8 mouse cellular contexts compared by ENCODE assay signal in genomic region chr13:93771031-93771587, GRCm38 (mm10). TPM values are rescaled to one million over a fixed set of nuclear protein-coding genes. Genes with fewer than 3 reads are reported as not detected.
DNase-seq lines count a peak whose midpoint lies in the region; ATAC-seq and TF ChIP-seq lines count a peak whose summit lies in the region.

No protein-coding gene starts in this region.

- no peaks in the 10 kb centered on the region for H3K27me3 ChIP-seq in MEL (ENCODE audit: control insufficient read depth in 1 of 2, insufficient read depth in 2 of 2, low read length in 2 of 2)
- H3K27me3 ChIP-seq in forebrain, embryonic 10.5 days (ENCODE audit: poor library complexity, severe bottlenecking): peaks cover 39% of the 10 kb centered on the region
- H3K27me3 ChIP-seq in limb, embryonic 10.5 days (ENCODE audit: low read depth, poor library complexity, severe bottlenecking): 0 out of 2 replicates have a peak, but pooled peaks cover 10% of the 10 kb centered on the region
- 0 out of 2 replicates have a peak, but pooled peaks cover 4% of the 10 kb centered on the region for H3K27me3 ChIP-seq in neural tube, embryonic 13.5 days

- WGBS in forebrain, embryonic 10.5 days: 45% methylated on average over 9 of the region's 9 CpGs
- WGBS in limb, embryonic 10.5 days: 44% methylated on average over 9 of the region's 9 CpGs
- WGBS in neural tube, embryonic 13.5 days: 28% methylated on average over 9 of the region's 9 CpGs

- no peak overlapping the region; the same call in 1 of the 2 replicates for H3K9ac ChIP-seq in MEL (ENCODE audit: control insufficient read depth, low read depth, low read length, poor library complexity, severe bottlenecking)
- peak overlapping the region; percentile 79 for H3K9ac ChIP-seq in neural tube, embryonic 13.5 days

- no peaks in the 10 kb centered on the region for H3K4me1 ChIP-seq in MEL (ENCODE audit: control insufficient read depth in 1 of 2, insufficient read depth in 2 of 2, low read length in 2 of 2)
- H3K4me1 ChIP-seq in forebrain, embryonic 10.5 days: peaks cover 19% of the 10 kb centered on the region
- H3K4me1 ChIP-seq in limb, embryonic 10.5 days: peaks cover 25% of the 10 kb centered on the region
- peaks cover 18% of the 10 kb centered on the region for H3K4me1 ChIP-seq in neural tube, embryonic 13.5 days (replicated peaks)

- no peaks in the 10 kb centered on the region for H3K9me3 ChIP-seq in MEL (replicated peaks; ENCODE audit: insufficient read depth, low read length)
- H3K9me3 ChIP-seq in forebrain, embryonic 10.5 days: no peaks in the 10 kb centered on the region
- no peaks in the 10 kb centered on the region for H3K9me3 ChIP-seq in limb, embryonic 10.5 days (replicated peaks)
- H3K9me3 ChIP-seq in neural tube, embryonic 13.5 days: no peaks in the 10 kb centered on the region

- TF ChIP-seq POLR2A in MEL (IDR thresholded peaks at IDR 0.05; ENCODE audit: control insufficient read depth in 1 of 2, insufficient read depth in 1 of 2, low read depth in 1 of 2, low read length in 2 of 2, poor library complexity in 1 of 2): no peak

- no peak for TF ChIP-seq EP300 in MEL (IDR thresholded peaks at IDR 0.05; ENCODE audit: low read depth in 1 of 2, low read length in 2 of 2)

- H3K79me2 ChIP-seq in MEL (ENCODE audit: control insufficient read depth, insufficient read depth, low read length, poor library complexity): no peaks in the 10 kb centered on the region

- H3K27ac ChIP-seq in MEL (ENCODE audit: control insufficient read depth, low read depth, low read length): no peak overlapping the region
- peak overlapping the region; percentile 90 for H3K27ac ChIP-seq in forebrain, embryonic 10.5 days
- H3K27ac ChIP-seq in limb, embryonic 10.5 days: peak overlapping the region; percentile 97
- H3K27ac ChIP-seq in neural tube, embryonic 13.5 days (replicated peaks): peak overlapping the region; percentile 91

- no peak for TF ChIP-seq RAD21 in MEL (IDR thresholded peaks at IDR 0.05; ENCODE audit: low read depth, low read length)

- no peaks in the 10 kb centered on the region for H3K36me3 ChIP-seq in MEL (ENCODE audit: control insufficient read depth in 1 of 2, insufficient read depth in 2 of 2, low read length in 2 of 2)
- no peaks in the 10 kb centered on the region for H3K36me3 ChIP-seq in forebrain, embryonic 10.5 days (replicated peaks)
- no peaks in the 10 kb centered on the region for H3K36me3 ChIP-seq in limb, embryonic 10.5 days
- no peaks in the 10 kb centered on the region for H3K36me3 ChIP-seq in neural tube, embryonic 13.5 days

- TF ChIP-seq CTCF in MEL (IDR thresholded peaks at IDR 0.05 in 2 of 3, conservative IDR thresholded peaks at IDR 0.05 in 1 of 3; ENCODE audit: control insufficient read depth in 1 of 3, insufficient read depth in 1 of 3, low read depth in 2 of 3, low read length in 3 of 3, poor library complexity in 1 of 3, severe bottlenecking in 1 of 3): no peak

- peak overlapping the region; percentile 85 for H3K4me2 ChIP-seq in neural tube, embryonic 13.5 days

- peak; percentile 44 for ATAC-seq in neural tube, embryonic 13.5 days (ENCODE audit: low read depth)

- peak overlapping the region; percentile 41 to 51; a peak in 3 of 4 replicates for H3K4me3 ChIP-seq in MEL (ENCODE audit: control insufficient read depth in 1 of 2, insufficient read depth in 1 of 2, low read depth in 2 of 2, low read length in 2 of 2)
- peak overlapping the region; percentile 62 for H3K4me3 ChIP-seq in forebrain, embryonic 10.5 days
- peak overlapping the region; percentile 71 for H3K4me3 ChIP-seq in limb, embryonic 10.5 days
- peak overlapping the region; percentile 65 for H3K4me3 ChIP-seq in neural tube, embryonic 13.5 days

- DNase-seq in kidney, adult 9 months: peak; percentile 17
- no peak for DNase-seq in kidney, adult 8-10 months
- DNase-seq in MEL (ENCODE audit: low read depth, low spot score): peak; percentile 26
- DNase-seq in forebrain, embryonic 10.5 days (ENCODE audit: extremely low spot score, low spot score): no peak
- no peak for DNase-seq in limb, embryonic 10.5 days (ENCODE audit: low spot score)
- DNase-seq in right cerebral cortex, postnatal 10 days (ENCODE audit: low spot score in 2 of 2): no peak
- DNase-seq in cerebellum, postnatal 10 days: no peak

TF ChIP-seq in MEL, 35 proteins besides CTCF, POLR2A, EP300 and RAD21:
- TF ChIP-seq ZNF384 (IDR thresholded peaks at IDR 0.05; ENCODE audit: low read depth, low read length) (no peak), ZKSCAN1 (IDR thresholded peaks at IDR 0.05; ENCODE audit: low read depth, low read length) (no peak), NRF1 (IDR thresholded peaks at IDR 0.05; ENCODE audit: insufficient read depth, low read depth, low read length, poor library complexity, severe bottlenecking) (no peak), USF2 (IDR thresholded peaks at IDR 0.05; ENCODE audit: borderline replicate concordance in 1 of 2, insufficient read depth in 1 of 2, low read depth in 1 of 2, low read length in 2 of 2) (no peak), E2F4 (IDR thresholded peaks at IDR 0.05; ENCODE audit: borderline replicate concordance, low read depth, low read length) (no peak), MXI1 (IDR thresholded peaks at IDR 0.05; ENCODE audit: low read depth, low read length) (no peak), MEF2A (IDR thresholded peaks at IDR 0.05; ENCODE audit: extremely low read depth, insufficient replicate concordance, low read depth, low read length, poor library complexity, severe bottlenecking) (no peak), BHLHE40 (IDR thresholded peaks at IDR 0.05; ENCODE audit: borderline replicate concordance, low read depth, low read length) (no peak), CHD2 (IDR thresholded peaks at IDR 0.05; ENCODE audit: low read length) (no peak), MYC (IDR thresholded peaks at IDR 0.05; ENCODE audit: low read depth, low read length) (no peak), MYB (IDR thresholded peaks at IDR 0.05; ENCODE audit: low read depth, low read length) (no peak), ZC3H11A (IDR thresholded peaks at IDR 0.05; ENCODE audit: low read depth, low read length) (no peak), POLR2AphosphoS5 (IDR thresholded peaks at IDR 0.05; ENCODE audit: borderline replicate concordance, low read depth, low read length) (no peak), RCOR1 (IDR thresholded peaks at IDR 0.05; ENCODE audit: low read depth, low read length) (no peak), TAL1 (IDR thresholded peaks at IDR 0.05; ENCODE audit: low read length) (no peak), ZMIZ1 (IDR thresholded peaks at IDR 0.05; ENCODE audit: low read depth, low read length) (no peak), CHD1 (IDR thresholded peaks at IDR 0.05; ENCODE audit: low read depth, low read length) (no peak)

RNA-seq across cellular contexts. Expression of gene Arsb, which starts 0.3 kb away (rescaled TPM):
- total RNA-seq in MEL (2012; rRNA removed): 0.04 TPM in 1 of 2 replicates, not detected in the other
- under 1 TPM in 1 of 2 experiments, not detected in 1; 0.07 TPM for polyA plus RNA-seq in MEL (2012; ENCODE audit: insufficient read depth in 1 of 2, insufficient read length in 2 of 2, low read depth in 1 of 2, low replicate concordance in 2 of 2, missing spikeins in 1 of 2)
- polyA plus RNA-seq in forebrain, embryonic 10.5 days (2016; fragmentation: Nextera tagmentation; extraction: Ambion mirVana): 4.1 and 4.3 TPM in 2 replicates
- polyA plus RNA-seq in limb, embryonic 10.5 days (2016; fragmentation: Nextera tagmentation; extraction: Ambion mirVana): 5.3 and 7.2 TPM in 2 replicates
- 7.0 and 8.0 TPM in 2 replicates for polyA plus RNA-seq in neural tube, embryonic 13.5 days (2015; fragmentation: Nextera tagmentation; extraction: Ambion mirVana)

Comparison
In these comparisons a context has a peak if more than half of its experiments do, and no peak if none do; other contexts are left out.
1. DNase-seq: peak in kidney, adult 9 months (single experiment) and MEL (single experiment); none in kidney, adult 8-10 months (0 of 2), forebrain, embryonic 10.5 days (single experiment), limb, embryonic 10.5 days (single experiment), right cerebral cortex, postnatal 10 days (0 of 2) and cerebellum, postnatal 10 days (0 of 2).
2. Peak in every context shown above with its lines, with median percentiles within 50 percentile points of each other: H3K4me3 ChIP-seq.